Mouse (Mus musculus) C2C12 (cell line): Measurements from ENCODE around the gene Hcst.

Experiments
- CEBPB ChIP-seq: IDR thresholded peaks from one replicate; pipeline ENCODE4 v1.6.1; 2011; ENCODE audit warnings: low read depth, mild to moderate bottlenecking, control low read depth, moderate library complexity
- CTCF ChIP-seq: IDR thresholded peaks from one replicate; pipeline ENCODE4 v1.5.1; 2011; ENCODE audit not compliant: control insufficient read depth, insufficient read depth, insufficient read length
- FOSL1 ChIP-seq: IDR thresholded peaks from one replicate; pipeline ENCODE4 v1.8.0; 2011; ENCODE audit warnings: mild to moderate bottlenecking, low read length; ENCODE audit not compliant: poor library complexity, insufficient read depth, severe bottlenecking
- MAX ChIP-seq: IDR thresholded peaks from one replicate; pipeline ENCODE4 v1.6.1; 2011; ENCODE audit warnings: mild to moderate bottlenecking, control low read depth
- MYOD1 ChIP-seq: IDR thresholded peaks from one replicate; pipeline ENCODE4 v1.6.1; 2011; ENCODE audit warnings: low read depth; ENCODE audit not compliant: control insufficient read depth, insufficient read length
- MYOG ChIP-seq: IDR thresholded peaks from one replicate; pipeline ENCODE4 v1.6.1; 2011; ENCODE audit not compliant: control insufficient read depth, insufficient read length; ENCODE audit errors: extremely low read depth
- USF1 ChIP-seq: IDR thresholded peaks from one replicate; pipeline ENCODE4 v1.6.1; 2011; ENCODE audit warnings: low read depth, mild to moderate bottlenecking, control low read depth, moderate library complexity

GRCm38 (mm10) chr7:30463568-30463967 is 43.9 kb upstream of the Hcst start:
- TF ChIP-seq CTCF (no peak), USF1 (no peak), MYOG (no peak), MYOD1 (no peak), FOSL1 (no peak), MAX (no peak), CEBPB (no peak)
